Mouse (Mus musculus): Measurements from ENCODE around the gene Slc30a10. TPM values are rescaled to one million over a fixed set of nuclear protein-coding genes. Genes with fewer than 3 reads are reported as not detected.

Gene Slc30a10
- not detected for total RNA-seq (2021)

DNA sequence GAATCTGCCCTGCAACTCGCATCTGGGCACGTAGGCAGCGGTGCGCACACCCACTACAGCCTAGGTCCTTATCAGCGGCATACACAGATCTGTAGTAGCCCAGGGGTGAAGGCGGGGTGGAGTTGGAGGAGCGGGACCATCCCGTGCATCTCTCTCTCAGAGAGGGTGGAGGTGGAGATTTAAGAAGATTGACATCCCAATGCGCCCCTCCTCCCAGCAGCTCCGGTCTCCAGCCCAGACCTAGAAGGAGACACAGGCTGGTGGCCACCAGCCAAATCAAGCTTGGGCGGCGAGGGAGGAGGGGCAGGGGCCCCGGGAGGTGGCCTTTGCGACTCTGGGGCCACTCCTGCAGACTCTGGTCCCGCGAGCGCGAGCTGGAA lies at the start of gene Slc30a10:
Slc30a10 (plus strand) TSS at position 274 of the 380 bp plus-strand sequence.
- intact Hi-C loops (cut with DNase I), result no loop called here
- peak; percentile 8 to 10 for DNase-seq

- DNase-seq, result peak; percentile 19 to 30
- intact Hi-C loops (cut with DNase I), result no loop called here
Observed at GRCm38 (mm10) chr1:185405921-185406320, 48.7 kb upstream of the Slc30a10 start.

GRCm38 (mm10) chr1:185409831-185410230 lies 44.8 kb upstream of the Slc30a10 start:
- intact Hi-C loops (cut with DNase I), result loop anchor here (5.0 kb wide), 1 partner anchor 92 kb away; no protein-coding TSS in a partner anchor
- no peak for DNase-seq

GRCm38 (mm10) chr1:185418011-185418410 lies 36.6 kb upstream of the Slc30a10 start:
- DNase-seq, result no peak
- intact Hi-C loops (cut with DNase I), result no loop called here

GRCm38 (mm10) chr1:185419805-185420204 lies 34.8 kb upstream of the Slc30a10 start:
- intact Hi-C loops (cut with DNase I), result no loop called here
- no peak for DNase-seq

- no peak for DNase-seq
- intact Hi-C loops (cut with DNase I), result no loop called here
Observed at GRCm38 (mm10) chr1:185420776-185421175, 33.9 kb upstream of the Slc30a10 start.

GRCm38 (mm10) chr1:185426583-185426982 lies 28.1 kb upstream of the Slc30a10 start:
- DNase-seq, result no peak
- intact Hi-C loops (cut with DNase I), result loop anchor here (5.0 kb wide), 1 partner anchor 76 kb away; no protein-coding TSS in a partner anchor

DNA sequence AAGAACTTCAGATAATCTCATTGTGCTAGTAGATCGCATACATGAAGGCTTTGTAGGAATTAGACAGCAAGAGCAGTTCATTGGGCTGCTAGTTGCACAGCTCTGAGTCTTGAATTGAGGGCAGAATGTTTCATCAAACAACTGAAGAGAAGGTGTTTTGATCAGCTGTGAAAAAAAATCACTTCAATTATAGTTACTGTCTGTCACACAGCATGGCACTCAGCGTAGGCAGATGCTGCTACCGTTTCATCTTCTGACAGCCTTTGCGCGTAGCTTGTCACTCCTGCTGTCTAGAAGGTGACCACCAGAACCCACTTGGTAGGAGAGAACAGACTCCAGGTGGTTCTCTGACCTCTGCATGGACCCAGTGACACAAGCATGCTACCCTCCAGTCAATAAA lies 24.2 kb upstream of the Slc30a10 start:
- DNase-seq, result no peak
- intact Hi-C loops (cut with DNase I), result no loop called here

GRCm38 (mm10) chr1:185431245-185431997 lies 23.2 kb upstream of the Slc30a10 start:
- intact Hi-C loops (cut with DNase I), result no loop called here
- no peak for DNase-seq

- no peak for DNase-seq
- intact Hi-C loops (cut with DNase I), result no loop called here
Observed at GRCm38 (mm10) chr1:185431998-185432317, 22.7 kb upstream of the Slc30a10 start.

DNA sequence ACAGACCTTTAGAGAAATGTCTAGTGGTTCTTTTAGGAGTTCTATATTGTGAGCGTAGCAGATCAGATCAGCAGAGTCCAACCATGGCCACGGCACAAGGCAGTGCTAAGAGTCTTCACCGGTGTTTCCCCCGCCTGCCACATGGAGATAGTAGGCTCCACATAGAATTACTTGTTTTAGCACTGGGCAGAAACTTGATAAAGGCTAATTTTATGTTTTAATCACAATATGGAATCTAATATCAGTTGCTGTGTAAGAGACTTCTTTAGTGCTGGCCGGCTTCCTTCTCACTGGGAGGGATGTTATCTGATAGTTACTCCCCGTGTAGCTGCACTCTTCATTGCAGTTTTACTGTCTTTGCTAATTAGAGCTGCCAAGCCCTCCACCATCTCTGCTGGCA lies 21.5 kb upstream of the Slc30a10 start:
- no peak for DNase-seq
- intact Hi-C loops (cut with DNase I), result no loop called here

- DNase-seq, result peak; percentile 71 to 72
- intact Hi-C loops (cut with DNase I), result no loop called here
Observed at GRCm38 (mm10) chr1:185438841-185439580, 15.6 kb upstream of the Slc30a10 start.

DNA sequence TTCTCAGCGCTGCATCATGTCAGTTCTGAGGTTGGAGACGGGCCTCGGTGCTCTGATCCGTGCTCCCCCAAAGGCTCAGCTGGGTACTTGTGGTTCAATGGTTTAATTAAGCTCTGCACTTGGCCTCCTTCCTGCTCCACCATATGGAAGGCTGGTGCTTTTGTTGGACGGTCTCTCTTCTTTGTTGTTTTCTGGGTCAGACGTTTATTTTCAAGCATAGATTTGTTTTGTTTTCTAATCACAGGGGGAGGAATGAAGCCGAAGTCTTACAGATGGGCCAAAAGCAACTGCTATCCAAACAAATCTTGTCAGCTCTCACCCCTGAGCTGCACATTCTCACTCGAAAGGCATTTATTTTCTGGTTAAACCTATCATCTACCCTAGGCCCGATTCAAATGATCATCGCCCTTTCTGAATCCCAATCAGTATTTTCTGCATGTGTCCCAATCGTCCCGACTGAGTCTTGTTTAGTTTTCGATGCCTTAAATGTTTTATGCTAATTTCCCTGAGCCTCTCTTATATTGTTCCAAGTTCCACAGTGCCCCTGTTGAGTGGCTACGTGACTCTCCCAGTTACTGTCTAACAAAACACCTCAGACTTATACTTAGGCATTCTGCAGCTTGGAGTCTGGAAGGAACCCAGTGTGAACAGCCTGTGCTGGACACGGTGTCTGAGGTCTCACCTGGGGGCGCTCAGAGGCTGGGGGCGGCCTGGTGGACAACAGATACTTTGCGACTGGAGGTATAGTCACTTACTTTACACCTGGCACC lies 12.8 kb upstream of the Slc30a10 start:
- no peak for DNase-seq
- intact Hi-C loops (cut with DNase I), result no loop called here

DNA sequence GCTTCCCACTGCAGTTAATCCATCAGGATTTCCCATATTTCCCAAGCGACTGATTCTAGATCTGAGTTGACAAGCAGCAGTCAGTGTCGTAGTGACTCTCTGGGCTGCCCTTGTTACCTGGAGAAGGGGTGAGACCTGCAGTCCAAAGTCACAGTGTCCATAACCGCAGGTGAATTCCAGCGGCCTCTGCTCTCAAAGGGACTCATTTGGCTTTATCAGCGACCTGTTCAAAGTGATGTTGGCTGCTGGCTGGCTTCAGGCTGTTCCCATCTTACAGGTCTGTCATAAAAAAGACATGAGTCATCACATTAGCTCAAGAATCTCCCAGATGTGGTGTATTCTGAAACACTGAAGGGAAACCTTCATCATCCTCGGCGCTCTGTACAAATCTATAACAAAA lies 5.7 kb upstream of the Slc30a10 start:
- no peak for DNase-seq
- intact Hi-C loops (cut with DNase I), result no loop called here

DNA sequence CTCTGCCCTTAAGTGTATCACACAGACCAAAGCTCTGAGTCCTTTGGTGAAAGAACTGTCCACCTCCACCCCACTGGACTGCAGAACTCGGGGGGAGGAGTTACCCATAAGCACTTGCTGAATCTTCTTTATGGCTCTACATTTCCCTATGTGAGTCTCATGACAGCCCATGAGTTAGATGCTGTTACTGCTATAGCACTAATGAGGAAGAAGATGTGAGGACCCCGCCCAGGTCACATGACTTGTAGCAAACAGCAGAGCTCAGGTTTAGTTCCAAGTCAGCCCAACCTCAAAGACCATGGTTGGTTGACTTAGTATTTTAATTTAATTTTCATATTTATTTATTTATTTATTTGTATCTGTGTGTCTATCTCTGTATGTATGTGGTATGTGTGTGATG lies 4.9 kb upstream of the Slc30a10 start:
- intact Hi-C loops (cut with DNase I), result no loop called here
- no peak for DNase-seq

DNA sequence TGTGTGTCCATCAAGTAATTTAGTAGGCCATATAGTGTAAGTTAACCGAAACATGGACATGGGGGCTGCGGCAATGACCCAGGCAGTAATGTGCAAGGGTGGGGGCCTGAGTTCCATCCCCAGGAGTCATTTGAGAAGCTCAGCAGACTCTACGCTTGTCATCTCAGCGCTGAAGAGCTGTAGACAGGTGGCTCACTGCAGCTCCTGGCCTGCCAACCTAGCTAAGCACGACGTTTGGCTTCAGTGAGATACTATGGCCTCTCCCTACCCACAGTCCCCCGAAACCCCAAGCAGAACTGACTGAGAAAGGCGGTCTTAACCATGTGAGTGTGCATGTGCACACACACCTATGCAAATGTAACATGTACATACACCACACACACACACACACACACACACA lies 3.6 kb upstream of the Slc30a10 start:
- intact Hi-C loops (cut with DNase I), result no loop called here
- no peak for DNase-seq

- DNase-seq, result no peak
- intact Hi-C loops (cut with DNase I), result no loop called here
Observed at GRCm38 (mm10) chr1:185451495-185451894, 3.2 kb upstream of the Slc30a10 start.

DNA sequence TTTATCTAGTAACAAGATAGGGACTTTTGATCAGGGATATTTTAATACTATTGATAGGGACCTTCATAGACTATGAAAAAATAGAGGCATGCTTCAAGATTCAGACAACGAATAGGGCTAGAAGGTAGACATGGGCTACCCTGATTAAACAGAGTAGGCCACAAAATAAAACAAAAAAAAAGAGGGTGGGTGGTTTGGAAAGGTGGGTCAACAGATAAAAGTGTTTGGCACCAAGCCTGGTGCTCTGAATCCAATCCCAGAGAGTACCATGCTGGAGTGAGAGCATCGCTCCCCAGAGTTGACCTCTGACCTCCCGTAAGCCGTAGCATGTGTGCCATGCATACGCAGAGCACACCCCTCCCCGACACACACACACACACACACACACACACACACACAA lies 2.2 kb upstream of the Slc30a10 start:
- DNase-seq, result no peak
- intact Hi-C loops (cut with DNase I), result no loop called here

- intact Hi-C loops (cut with DNase I), result no loop called here
- DNase-seq, result no peak
Observed at GRCm38 (mm10) chr1:185454144-185454543, 504 bp upstream of the Slc30a10 start.

DNA sequence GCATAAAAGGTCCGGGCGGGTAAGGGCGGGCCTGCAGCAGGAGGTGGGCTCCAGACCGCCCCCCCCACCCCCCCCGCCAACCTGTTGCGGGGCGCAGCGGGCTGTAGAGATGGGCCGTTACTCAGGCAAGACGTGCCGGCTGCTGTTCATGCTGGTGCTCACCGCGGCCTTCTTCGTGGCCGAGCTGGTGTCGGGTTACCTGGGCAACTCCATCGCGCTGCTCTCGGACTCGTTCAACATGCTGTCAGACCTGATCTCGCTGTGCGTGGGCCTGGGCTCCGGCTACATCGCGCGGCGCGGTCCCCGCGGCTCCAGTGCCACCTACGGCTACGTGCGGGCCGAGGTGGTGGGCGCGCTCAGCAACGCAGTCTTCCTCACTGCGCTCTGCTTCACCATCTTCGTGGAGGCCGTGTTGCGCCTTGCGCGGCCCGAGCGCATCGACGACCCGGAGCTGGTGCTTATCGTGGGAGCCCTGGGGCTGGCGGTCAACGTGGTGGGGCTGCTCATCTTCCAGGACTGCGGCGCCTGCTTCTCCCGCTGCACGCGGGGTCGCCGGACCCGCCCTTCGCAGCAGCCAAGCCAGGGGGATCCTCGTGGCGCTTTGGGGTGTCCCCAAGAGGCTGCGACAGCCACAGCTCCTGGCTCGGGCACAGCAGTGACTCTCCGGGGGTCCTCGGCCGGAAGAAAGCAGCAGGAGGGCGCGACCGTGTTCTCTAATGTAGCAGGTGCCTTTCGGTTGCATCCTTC lies 480 bp downstream of the Slc30a10 start:
- intact Hi-C loops (cut with DNase I), result no loop called here
- peak; percentile 5 to 21 for DNase-seq

GRCm38 (mm10) chr1:185456327-185456726 lies 1.7 kb downstream of the Slc30a10 start:
- no peak for DNase-seq
- intact Hi-C loops (cut with DNase I), result no loop called here
